Mouse (Mus musculus) T-helper 17 cell (primary cell): ENCODE data around the gene Ergic3.

Source experiments
- in situ Hi-C, 2 experiments: fragments of 300-600 bp; cut with MboI, MseI; formaldehyde crosslinking; loops; 1 replicate in 1 of 2; 2 replicates in 1 of 2; pipeline ENCODE4 v1.15.1; 2025; ENCODE audit warnings: high pct_unique_total_duplicates in 2 of 2

The Ergic3 gene

DNA sequence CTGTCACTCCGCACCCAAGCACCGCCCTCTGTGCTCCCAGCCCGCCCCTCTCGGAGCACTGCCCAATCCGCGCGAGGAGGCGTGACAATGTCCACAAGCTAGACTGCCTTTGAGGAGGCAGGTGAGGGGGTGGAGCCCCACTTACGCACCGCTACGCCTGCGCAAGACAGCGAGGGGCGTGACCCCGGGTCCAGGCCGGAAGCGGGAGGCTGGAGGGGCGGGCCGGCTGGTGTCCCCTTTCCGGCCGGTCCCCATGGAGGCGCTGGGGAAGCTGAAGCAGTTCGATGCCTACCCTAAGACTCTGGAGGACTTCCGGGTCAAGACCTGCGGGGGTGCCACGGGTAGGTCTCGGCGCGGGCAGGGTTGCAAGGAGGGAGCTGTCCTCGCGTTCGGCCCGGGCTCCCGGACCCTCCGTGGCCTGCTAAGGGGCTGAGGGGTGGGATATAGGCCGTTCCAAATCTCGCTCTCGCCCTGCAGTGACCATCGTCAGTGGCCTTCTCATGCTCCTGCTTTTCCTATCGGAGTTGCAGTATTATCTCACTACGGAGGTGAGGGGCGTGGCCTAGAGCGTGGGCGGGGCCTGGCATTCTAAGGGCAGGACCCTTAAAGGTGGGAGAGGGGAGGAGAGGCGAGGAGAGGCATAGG, at the start of gene Ergic3, which contains the start of gene 6430550D23Rik:
Gene Ergic3 (plus strand): TSS at position 158 of the 645 bp plus-strand sequence.
Gene 6430550D23Rik (minus strand): TSS at position 90 of the 645 bp plus-strand sequence.
- in situ Hi-C loops, result no loop called here

DNA sequence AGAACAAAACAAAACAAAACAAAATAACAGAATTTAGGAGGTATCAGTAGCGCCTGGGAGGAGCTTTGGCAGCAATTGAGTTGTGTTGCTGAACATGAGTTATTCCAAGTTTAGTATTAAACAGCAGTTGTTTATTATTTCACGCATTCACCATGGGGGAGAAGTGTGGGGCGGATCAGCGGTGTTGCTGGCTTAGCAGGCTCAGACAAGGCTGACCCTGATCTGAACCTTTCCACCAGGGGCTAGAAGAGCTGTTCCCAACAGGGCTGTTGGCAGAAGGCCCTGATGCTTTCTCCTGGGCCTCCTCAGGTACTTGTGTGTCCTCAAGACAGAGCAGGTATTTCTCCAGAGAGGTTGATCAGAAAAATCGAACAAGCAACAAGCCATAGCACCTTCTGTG, 47.9 kb upstream of the Ergic3 start:
- in situ Hi-C loops, result no loop called here

DNA sequence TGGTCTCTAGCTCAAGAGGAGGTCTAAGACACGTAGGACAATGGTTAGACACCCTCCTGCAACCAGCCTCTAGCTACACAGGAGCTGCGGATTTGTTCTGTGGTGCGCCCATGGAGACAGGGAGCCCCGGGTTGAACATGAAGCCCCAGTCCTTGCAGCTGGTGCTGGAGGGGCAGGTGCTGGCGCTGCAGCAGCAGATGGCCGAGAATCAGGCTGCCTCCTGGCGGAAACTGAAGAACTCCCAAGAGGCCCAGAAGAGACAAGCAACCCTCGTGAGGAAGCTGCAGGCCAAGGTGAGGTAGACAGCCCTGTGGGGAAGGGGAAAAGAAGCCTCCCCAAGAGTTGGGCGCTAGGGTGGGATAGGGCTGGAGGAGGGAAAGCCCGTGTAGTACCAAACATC, 46.0 kb upstream of the Ergic3 start:
- in situ Hi-C loops, result no loop called here

DNA sequence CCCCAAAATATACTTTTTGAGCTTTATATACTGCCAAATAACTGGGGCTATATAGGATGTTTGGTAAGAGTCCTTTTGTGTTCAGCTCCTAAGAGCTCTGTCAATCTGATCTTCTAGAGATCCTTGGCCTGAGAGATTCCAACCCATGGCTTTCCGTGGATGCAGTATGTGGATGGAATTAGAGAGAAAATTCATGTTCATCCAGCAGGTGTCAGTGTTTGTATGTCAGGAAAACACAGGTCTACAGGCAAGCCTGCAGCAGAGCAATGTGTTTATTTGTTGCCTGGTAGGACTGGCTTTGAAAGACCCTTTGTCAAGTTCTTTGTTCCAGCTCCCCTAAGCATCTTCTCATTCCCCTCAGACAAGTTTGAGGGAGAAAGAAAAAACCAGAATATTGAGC, 44.9 kb upstream of the Ergic3 start:
- in situ Hi-C loops, result no loop called here

DNA sequence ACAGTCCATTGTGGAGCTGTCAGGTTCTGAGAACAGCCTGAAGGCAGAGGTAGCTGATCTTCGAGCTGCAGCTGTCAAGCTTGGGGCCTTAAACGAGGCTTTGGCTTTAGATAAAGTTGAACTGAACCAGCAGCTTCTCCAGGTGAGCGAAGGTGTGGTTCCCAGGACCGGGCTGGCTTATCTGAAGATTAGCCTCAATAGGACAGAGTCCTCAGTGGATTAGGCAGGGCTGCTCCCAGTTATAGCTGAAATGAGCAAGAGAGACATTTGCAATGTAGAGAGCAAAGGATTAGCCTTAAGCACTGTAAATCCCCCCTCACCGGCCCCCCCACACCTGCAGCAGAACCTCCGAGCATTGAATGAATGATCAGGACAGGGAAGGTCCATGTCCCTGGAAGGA, 34.5 kb upstream of the Ergic3 start:
- in situ Hi-C loops, result no loop called here

DNA sequence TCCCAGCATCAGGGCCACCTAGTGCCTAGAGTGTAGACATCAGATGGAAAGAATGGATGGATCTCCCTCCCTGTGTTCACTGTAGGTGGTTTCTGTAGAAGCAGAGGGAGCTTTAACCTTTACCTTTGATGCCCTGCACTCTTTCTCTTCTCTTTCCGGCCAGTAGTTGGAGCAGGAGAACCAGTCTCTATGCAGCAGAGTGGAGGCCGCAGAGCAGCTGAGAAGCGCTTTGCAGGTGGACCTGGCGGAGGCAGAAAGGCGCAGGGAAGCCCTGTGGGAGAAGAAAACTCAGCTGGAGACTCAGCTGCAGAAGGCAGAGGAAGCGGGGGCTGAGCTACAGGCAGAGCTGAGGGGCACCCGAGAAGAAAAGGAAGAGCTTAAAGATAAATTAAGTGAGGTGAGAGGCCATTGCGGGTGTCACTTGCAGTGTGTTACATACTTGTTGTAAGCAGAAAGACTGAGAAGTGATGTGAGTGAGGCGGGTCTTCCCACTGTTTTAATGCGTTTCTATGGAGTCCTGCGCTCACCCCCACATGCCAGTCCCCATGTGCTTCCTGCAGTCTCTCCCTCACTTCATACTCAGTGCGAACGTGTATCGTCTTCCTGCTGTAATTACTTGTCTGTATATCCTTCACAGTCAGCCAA, 33.6 kb upstream of the Ergic3 start:
- in situ Hi-C loops, result no loop called here

DNA sequence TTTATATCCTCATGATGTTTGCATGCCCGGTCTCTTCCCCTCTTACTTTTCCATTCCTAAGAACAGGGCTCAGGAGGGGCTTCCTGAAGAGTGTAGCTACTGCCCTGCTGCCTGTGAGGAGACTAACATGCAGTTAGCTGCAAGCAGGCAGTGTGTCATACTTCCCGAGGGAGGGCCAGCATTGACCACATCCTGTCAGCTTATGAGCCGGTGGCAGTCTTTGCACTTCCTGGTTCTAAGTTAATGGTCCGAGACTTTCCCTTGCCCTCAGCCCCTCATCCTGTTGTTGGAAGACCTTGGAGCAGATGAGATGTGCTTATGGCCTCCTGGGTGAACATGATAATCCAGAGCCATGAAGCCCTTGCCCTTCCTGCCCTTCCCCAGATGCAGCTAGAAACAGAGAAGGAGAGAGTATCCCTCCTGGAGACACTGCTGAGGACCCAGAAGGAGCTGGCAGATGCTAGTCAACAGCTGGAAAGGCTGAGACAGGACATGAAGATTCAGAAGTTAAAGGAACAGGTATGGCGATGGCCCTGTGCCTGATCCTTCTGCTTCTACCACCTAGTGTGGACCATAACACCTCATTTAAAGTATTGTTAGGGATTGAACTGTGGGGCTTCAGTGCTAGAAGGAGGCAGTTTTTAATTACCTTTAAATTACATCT, 28.4 kb upstream of the Ergic3 start:
- in situ Hi-C loops, result no loop called here

DNA sequence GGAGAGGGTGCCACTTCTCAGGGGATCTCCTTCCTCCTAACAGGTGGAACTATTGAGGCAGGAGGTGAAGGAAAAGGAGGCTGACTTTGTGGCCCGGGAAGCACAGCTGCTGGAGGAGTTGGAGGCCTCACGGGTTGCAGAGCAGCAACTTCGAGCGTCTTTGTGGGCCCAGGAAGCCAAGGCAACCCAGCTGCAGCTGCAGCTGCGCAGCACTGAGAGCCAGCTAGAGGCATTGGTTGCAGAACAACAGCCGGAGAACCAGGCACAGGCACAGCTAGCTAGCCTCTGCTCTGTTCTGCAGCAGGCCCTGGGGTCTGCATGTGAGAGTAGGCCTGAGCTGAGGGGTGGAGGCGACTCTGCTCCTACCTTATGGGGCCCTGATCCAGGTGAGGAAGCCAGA, 22.1 kb upstream of the Ergic3 start:
- in situ Hi-C loops, result no loop called here

DNA sequence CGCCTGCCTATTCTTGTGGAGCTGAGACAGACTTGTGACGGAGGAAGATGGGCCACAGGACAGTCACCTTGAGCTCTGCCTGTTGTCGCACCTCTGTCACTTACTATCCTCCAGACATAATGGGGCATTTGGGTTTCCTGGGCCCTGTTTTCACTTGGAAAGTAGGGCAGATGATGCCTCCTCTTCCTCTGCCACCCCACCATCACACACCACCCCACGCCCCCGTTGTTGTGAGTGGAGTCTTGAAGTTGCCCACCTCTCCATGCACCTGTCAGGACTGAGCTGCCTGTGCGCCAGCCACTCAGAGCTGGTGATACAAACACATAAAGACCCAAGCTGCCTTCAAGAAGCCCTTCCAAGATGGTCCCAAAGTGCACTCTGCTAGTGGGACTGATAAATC, 20.7 kb upstream of the Ergic3 start:
- in situ Hi-C loops, result no loop called here

DNA sequence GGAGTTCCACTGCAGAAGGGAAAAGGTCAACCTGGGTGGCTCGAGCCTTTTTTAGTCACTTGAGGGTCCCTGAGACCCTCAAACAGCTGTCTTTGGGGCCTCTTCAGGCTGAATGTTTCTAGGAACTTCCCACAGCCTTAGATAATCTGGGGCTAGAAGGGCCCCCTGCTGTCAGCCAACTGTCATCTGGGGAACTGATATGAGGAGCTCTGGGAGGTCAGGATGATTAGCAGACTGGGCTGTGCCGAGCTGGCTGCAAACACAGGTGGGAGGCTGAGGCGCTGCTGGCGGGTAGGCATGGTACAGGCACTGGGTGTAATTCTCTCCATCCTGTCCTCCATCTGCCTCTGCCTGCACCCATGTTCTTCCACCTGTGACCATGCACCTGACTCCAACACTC, 18.8 kb upstream of the Ergic3 start:
- in situ Hi-C loops, result no loop called here

DNA sequence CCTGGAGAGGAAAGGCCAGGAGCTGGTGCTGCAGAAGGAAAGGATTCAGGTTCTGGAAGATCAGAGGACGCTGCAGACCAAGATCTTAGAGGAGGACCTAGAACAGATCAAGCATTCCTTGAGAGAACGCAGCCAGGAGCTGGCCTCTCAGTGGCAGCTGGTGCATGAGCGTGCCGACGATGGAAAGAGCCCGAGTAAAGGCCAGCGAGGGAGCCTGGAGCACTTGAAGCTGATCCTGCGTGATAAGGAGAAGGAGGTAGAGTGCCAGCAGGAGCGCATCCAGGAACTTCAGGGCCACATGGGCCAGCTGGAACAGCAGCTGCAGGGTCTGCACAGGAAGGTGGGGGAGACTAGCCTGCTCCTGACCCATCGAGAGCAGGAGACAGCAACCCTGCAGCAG, 16.7 kb upstream of the Ergic3 start:
- in situ Hi-C loops, result no loop called here

DNA sequence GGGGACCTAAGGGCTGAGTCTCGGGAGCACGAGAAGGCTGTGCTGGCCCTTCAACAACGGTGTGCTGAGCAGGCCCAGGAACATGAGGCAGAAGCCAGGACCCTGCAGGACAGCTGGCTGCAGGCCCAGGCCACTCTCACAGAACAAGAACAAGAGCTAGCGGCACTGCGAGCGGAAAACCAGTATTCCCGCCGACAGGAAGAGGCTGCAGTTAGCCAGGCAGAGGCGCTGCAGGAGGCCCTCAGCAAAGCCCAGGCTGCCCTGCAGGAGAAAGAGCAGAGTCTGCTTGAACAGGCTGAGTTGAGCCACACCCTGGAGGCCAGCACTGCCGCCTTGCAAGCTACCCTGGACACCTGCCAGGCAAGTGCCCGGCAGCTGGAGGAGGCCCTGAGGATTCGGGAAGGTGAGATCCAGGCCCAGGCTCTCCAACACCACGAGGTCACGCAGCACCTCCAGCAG, 16.0 kb upstream of the Ergic3 start:
- in situ Hi-C loops, result no loop called here

DNA sequence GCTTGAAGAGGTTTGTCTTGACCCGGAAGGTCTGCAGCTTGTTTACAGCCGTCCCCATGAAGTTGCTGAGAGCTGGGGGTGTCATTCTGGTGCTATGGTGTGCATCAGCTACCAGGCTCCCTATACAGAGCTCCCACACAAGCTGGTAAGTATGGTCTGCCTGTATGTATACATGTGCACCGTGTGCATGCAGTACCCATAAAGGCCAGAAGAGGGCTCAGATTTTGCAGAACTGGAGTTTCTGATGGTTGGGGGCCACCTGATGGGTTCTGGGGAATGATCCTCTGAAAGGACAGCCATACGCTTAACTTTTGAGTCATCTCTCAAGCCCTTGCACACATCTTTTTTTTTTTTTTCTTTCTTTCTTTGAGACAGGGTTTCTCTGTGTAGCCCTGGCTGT, 2.5 kb upstream of the Ergic3 start:
- in situ Hi-C loops, result no loop called here

DNA sequence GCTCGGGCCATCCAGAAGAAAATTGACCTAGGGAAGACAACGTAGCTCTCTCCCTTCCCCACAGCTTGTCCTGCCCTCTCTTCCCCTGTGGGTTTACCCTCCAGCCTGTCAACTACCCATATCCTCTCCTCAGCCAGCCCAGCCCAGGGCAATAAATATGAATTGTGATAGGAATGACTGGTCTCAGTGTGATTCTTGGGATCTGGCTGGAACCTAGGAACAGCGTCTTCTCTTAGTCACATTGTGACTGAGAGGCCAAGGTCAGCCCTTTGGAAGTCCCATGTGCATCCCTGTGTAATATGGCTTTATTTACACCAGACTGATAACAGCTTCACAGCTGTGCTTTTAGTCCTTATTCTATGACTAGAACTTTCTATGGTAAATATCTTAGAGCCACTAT, 10.3 kb downstream of the Ergic3 start:
- in situ Hi-C loops, result no loop called here

DNA sequence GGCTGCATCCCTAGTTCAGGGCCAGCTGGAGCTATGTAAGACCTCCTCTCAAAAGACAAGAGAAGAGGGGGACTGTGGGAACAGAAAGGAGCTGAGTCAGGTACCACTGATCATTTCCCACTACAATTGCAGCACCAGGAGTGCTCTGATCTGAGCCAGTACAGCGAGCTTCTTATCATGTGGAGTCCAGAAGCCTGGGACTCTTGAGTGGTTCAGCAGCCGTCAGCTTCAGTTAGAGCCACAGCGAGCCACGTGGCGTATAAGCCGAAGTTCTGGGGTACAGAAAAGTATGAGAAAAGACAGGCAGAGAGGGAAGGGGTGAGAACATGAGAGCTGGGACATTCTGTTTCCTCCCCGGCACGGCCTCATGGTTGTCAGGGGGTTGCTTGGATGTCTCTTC, 13.4 kb downstream of the Ergic3 start:
- in situ Hi-C loops, result no loop called here

DNA sequence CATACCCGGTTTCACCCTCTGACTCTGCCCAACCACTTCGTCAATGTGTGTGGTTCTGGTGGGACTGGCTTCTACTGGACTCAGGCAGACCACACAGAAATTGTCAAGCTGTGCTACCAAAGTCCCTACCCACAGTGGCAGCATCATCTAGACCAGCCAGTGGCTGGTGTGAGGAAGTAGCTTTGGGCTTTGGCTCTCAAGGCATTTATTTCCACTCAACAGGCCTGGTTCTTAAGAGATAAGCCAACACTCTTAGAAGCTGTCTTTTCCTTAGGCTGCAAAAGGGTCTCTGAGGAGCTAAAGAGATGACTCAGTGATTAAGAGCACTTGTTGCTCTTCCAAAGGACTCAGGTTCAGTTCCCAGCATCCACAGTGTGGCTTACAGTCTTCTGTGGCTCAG, 13.9 kb downstream of the Ergic3 start:
- in situ Hi-C loops, result no loop called here

DNA sequence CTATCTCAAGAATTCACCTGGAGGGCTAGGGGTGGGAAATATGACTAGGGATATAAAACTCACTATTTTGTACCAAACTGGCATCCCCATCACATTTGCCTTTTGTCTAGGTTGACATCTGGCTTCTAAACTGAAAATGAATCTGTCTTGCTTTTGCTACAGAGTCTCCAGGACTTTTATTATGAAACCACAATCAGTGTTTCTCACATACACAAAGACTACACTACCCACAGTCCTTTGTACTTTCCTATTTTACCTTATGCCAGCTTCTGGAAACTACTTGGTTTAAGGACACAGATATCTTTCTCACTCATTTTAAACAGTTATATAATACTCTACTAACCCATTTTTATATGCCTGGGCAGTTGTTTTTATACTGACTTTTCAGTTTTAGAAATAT, 17.6 kb downstream of the Ergic3 start:
- in situ Hi-C loops, result no loop called here

DNA sequence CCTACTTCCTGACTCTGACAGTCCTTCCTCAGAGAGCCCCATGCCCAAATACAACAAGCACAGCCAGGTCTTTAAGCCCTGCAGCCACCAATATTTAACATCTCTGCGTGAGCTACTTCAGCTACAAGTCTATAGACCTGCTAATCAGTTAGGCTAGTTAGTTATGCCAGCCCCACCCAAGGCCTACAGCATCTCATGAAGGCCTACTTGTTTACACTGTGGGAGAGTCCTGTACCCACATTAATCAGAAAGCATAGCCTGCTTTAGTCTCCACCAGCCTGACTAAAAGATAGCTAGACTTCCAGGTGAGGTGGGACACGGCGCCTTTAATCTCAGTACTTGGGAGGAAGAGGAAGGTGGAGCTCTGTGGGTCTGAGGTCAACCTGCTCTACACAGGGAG, 31.5 kb downstream of the Ergic3 start:
- in situ Hi-C loops, result loop anchor here in 1 of 2 experiments (10.0 kb wide), 1 partner anchor 1405 kb away; no protein-coding TSS in a partner anchor

DNA sequence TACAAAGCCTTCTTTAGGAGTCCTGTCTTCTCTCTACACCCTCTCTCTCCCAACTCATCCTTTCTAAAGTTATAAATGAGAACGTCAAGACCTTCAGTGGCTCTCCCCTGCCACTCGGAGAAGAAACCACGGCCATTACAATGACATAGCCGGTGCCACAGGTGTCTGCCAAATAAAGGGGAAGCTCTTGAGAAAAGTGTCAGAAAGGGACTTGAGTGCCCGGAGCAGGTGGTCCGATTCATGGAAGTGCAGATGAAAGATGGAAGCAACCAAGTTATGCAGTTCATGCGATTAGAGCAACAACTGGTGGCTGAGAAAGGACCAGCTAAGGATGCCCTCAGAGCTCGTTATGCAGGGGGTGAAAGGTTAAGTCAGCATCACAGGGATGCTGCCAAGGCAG, 35.1 kb downstream of the Ergic3 start:
- in situ Hi-C loops, result loop anchor here (10.0 kb wide), 2 partner anchors 1032 to 1068 kb away; partner anchors contain the start of gene Soga1 (in 1 of the 2)

DNA sequence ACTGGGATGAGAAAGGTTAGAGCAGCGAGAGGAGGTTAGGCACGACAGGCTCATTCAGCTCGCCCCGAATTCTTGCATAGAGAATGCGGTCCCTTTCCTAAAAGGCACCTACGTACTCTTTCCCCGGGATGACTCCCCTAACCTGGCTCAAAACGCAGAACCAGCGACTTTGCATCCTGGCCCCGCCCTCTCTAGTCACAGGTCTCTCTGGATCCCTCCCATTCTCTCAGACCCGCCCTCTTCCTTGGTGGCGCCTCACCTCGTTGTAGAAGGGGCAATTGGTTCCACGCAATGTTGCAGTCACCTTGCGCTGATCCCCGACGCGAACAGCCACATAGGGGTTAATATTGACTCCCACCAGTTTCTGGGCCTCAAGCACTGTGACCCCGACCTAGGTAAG, 40.1 kb downstream of the Ergic3 start:
- in situ Hi-C loops, result loop anchor here (10.0 kb wide), 2 partner anchors 1027 to 1073 kb away; partner anchors contain the start of gene Soga1 (in 1 of the 2)

DNA sequence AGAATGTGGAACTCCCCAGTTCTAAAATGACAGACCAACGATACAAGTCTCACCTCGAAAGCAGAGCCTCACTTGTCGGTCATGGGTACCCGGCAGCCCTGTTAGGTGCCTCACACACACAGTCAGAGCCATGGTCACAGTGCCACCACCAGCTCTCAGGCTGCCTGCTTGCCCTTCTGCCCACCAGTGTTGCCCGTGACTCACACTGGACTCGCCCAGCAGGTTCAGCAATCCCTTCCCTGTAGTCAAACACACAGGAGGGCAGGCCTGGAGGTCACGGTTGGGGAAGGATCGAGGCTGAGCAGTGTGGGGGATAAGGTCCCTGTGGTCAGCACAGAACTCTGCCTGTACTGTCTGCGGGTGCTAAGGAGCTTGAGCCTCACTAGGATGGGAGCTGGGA, 45.0 kb downstream of the Ergic3 start, which contains the start of gene Fer1l4:
Gene Fer1l4 (minus strand): TSS at position 132 of the 400 bp plus-strand sequence.
- in situ Hi-C loops, result no loop called here
